Mouse (Mus musculus): Measurements from ENCODE around the gene Rcl1. TPM values are rescaled to one million over a fixed set of nuclear protein-coding genes. Genes with fewer than 3 reads are reported as not detected.

Gene Rcl1
- total and polyA plus RNA-seq, 3 experiments = 63.4 to 126 (median 109) TPM

GRCm38 (mm10) chr19:29167938-29168337 lies 66.8 kb downstream of the Rcl1 start:
- dilution Hi-C loops (cut with MboI; ENCODE audit: extremely low pct_ligation_motif_present, extremely low pct_unique_long_range_greater_than_20kb, low sequenced_read_pairs) = no loop called here
- Histone ChIP-seq H3K4me2 (ENCODE audit: insufficient read depth, low read depth, poor library complexity, severe bottlenecking) (peak overlapping the region; percentile 40; the same call in 1 of the 2 replicates), H3K36me3 (replicated peaks in 1 of 2; ENCODE audit: control insufficient read depth in 1 of 2, insufficient read depth in 1 of 2, low read length in 1 of 2) (no peaks in the 10 kb centered on the region), H3K4me1 (ENCODE audit: control insufficient read depth in 1 of 2, insufficient read depth in 2 of 2) (no peaks in the 10 kb centered on the region), H3K27me3 (replicated peaks) (no peaks in the 10 kb centered on the region), H3K9ac (ENCODE audit: insufficient read depth, low read depth) (no peak overlapping the region), H3K9me3 (replicated peaks; ENCODE audit: low read length) (no peaks in the 10 kb centered on the region), H3K4me3 (replicated peaks in 1 of 3; ENCODE audit: low read depth in 2 of 3, low read length in 2 of 3, poor library complexity in 1 of 3) (no peak overlapping the region), H3K27ac (ENCODE audit: insufficient read depth, low read depth) (no peak overlapping the region), H3K79me2 (replicated peaks; ENCODE audit: control insufficient read depth, extremely low read depth, insufficient read depth, poor library complexity, severe bottlenecking) (no peaks in the 10 kb centered on the region)
- DNase-seq (ENCODE audit: extremely low read depth) = no peak
- TF ChIP-seq SMC3 (IDR thresholded peaks at IDR 0.05; ENCODE audit: low read depth, low read length) (no peak), TCF12 (IDR thresholded peaks at IDR 0.05; ENCODE audit: low read depth, low read length) (no peak), MAX (IDR thresholded peaks at IDR 0.05; ENCODE audit: low read length) (no peak), GABPA (IDR thresholded peaks at IDR 0.05; ENCODE audit: insufficient replicate concordance, low read depth, low read length) (no peak), ZKSCAN1 (IDR thresholded peaks at IDR 0.05; ENCODE audit: borderline replicate concordance, low read depth, low read length) (no peak), EP300 (IDR thresholded peaks at IDR 0.05; ENCODE audit: low read length) (no peak), BHLHE40 (IDR thresholded peaks at IDR 0.05; ENCODE audit: low read depth, low read length) (no peak), MAFK (IDR thresholded peaks at IDR 0.05; ENCODE audit: insufficient replicate concordance, low read length) (no peak), SIN3A (IDR thresholded peaks at IDR 0.05; ENCODE audit: low read length) (no peak), USF2 (conservative IDR thresholded peaks at IDR 0.05; ENCODE audit: low read depth, low read length) (no peak), IRF4 (IDR thresholded peaks at IDR 0.05; ENCODE audit: low read depth, low read length) (no peak), CHD1 (IDR thresholded peaks at IDR 0.05; ENCODE audit: low read depth, low read length) (no peak), CHD2 (IDR thresholded peaks at IDR 0.05; ENCODE audit: low read length) (no peak), ELF1 (IDR thresholded peaks at IDR 0.05; ENCODE audit: low read depth, low read length) (no peak), POLR2A (IDR thresholded peaks at IDR 0.05; ENCODE audit: low read depth, low read length) (no peak), ZC3H11A (IDR thresholded peaks at IDR 0.05; ENCODE audit: low read depth, low read length) (no peak), HCFC1 (IDR thresholded peaks at IDR 0.05; ENCODE audit: low read depth, low read length) (no peak)
- in situ Hi-C loops (cut with MboI; ENCODE audit: low pct_ligation_motif_present, low pct_unique_long_range_greater_than_20kb, low sequenced_read_pairs) = no loop called here

DNA sequence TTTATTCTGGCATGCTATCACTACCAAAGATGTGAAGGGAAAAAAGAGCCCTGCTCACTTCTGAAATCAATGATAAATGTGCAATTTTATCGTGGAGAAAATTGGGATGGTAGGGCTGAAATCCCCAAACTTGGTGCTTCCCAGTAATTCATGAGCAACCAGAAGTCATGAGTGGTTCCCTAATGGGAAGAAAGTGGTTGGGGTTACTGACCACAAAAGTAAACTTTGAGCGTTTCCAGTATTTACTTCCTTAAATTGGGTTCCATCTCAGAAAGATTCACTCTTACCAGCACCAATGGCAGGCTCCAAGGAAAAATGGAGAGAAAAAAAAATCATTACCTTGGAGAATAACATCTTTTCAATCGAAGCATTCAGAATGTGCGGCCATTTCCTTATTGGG lies 79.2 kb downstream of the Rcl1 start:
- H3K9ac ChIP-seq (ENCODE audit: insufficient read depth, low read depth) = no peak overlapping the region
- H3K4me3 ChIP-seq (replicated peaks in 1 of 3; ENCODE audit: low read depth in 2 of 3, low read length in 2 of 3, poor library complexity in 1 of 3) = no peak overlapping the region
- no peaks in the 10 kb centered on the region for H3K4me1 ChIP-seq (ENCODE audit: control insufficient read depth in 1 of 2, insufficient read depth in 2 of 2)
- H3K9me3 ChIP-seq (replicated peaks; ENCODE audit: low read length) = peaks cover 5% of the 10 kb centered on the region
- in situ Hi-C loops (cut with MboI; ENCODE audit: low pct_ligation_motif_present, low pct_unique_long_range_greater_than_20kb, low sequenced_read_pairs) (no loop called here), dilution Hi-C loops (cut with MboI; ENCODE audit: extremely low pct_ligation_motif_present, extremely low pct_unique_long_range_greater_than_20kb, low sequenced_read_pairs) (no loop called here)
- no peak overlapping the region for H3K27ac ChIP-seq (ENCODE audit: insufficient read depth, low read depth)
- H3K27me3 ChIP-seq (replicated peaks) = no peaks in the 10 kb centered on the region
- no peak for TF ChIP-seq RAD21 (IDR thresholded peaks at IDR 0.05; ENCODE audit: low read depth, low read length)
- no peak for TF ChIP-seq CTCF (conservative IDR thresholded peaks at IDR 0.05 in 1 of 2, IDR thresholded peaks at IDR 0.05 in 1 of 2; ENCODE audit: low read depth in 2 of 2, low read length in 2 of 2)
- no peak for TF ChIP-seq ELF1 (IDR thresholded peaks at IDR 0.05; ENCODE audit: low read depth, low read length)
- TF ChIP-seq USF2 (conservative IDR thresholded peaks at IDR 0.05; ENCODE audit: low read depth, low read length) = no peak
- no peak for TF ChIP-seq CHD2 (IDR thresholded peaks at IDR 0.05; ENCODE audit: low read length)
- TF ChIP-seq SIN3A (IDR thresholded peaks at IDR 0.05; ENCODE audit: low read length) = no peak
- no peak for TF ChIP-seq ZC3H11A (IDR thresholded peaks at IDR 0.05; ENCODE audit: low read depth, low read length)
- TF ChIP-seq MAZ (IDR thresholded peaks at IDR 0.05; ENCODE audit: low read depth, low read length) = no peak
- TF ChIP-seq CHD1 (IDR thresholded peaks at IDR 0.05; ENCODE audit: low read depth, low read length) = no peak
- no peak for TF ChIP-seq GABPA (IDR thresholded peaks at IDR 0.05; ENCODE audit: insufficient replicate concordance, low read depth, low read length)
- no peak for DNase-seq (ENCODE audit: extremely low read depth)
- no peaks in the 10 kb centered on the region for H3K36me3 ChIP-seq (replicated peaks in 1 of 2; ENCODE audit: control insufficient read depth in 1 of 2, insufficient read depth in 1 of 2, low read length in 1 of 2)
- H3K79me2 ChIP-seq (replicated peaks; ENCODE audit: control insufficient read depth, extremely low read depth, insufficient read depth, poor library complexity, severe bottlenecking) = no peaks in the 10 kb centered on the region
- H3K4me2 ChIP-seq (ENCODE audit: insufficient read depth, low read depth, poor library complexity, severe bottlenecking) = no peak overlapping the region

Data from CH12.LX (cell line).